Mouse (Mus musculus): Measurements from ENCODE around the gene P3h4. TPM values are rescaled to one million over a fixed set of nuclear protein-coding genes. Genes with fewer than 3 reads are reported as not detected.

The P3h4 gene
- total RNA-seq, 2 experiments from 2014 or later: 9.4 to 9.5 TPM

DNA sequence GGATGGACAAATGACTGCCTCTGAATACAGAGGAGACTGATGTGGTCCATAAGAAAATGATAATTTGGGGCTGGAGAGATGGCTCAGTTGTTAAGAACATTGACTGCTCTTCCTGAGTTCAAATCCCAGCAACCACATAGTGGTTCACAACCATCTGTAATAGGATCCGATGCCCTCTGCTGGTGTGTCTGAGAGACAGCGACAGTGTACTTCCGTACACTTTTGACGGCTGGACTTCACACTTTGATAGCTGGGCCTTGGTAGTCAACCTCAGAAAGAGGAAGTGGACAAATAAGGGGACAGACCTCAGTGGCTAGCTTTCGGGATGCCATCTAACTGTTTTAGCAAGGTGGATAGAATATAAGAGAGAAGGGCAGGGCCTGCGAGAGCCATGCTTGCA lies 54.5 kb downstream of the P3h4 start:
- peak; percentile 42 for TF ChIP-seq CTCF (conservative IDR thresholded peaks at IDR 0.05)
- no peak for DNase-seq (ENCODE audit: low spot score in 2 of 2)
- H3K27ac ChIP-seq: no peak overlapping the region

More for the DNA sequence above, 54.5 kb downstream of the P3h4 start:
- H3K4me3 ChIP-seq: no peak overlapping the region

Small RNA genes lying within 50 kb of the gene (microRNA-seq; reads per million reads assigned to microRNA genes)
- 0 reads per million in 2 experiments for gene Gm27374

Other genes with a start within 250 kb of the P3h4 start
- 1 to 10 TPM; 3.6 to 3.7 TPM for gene Krt9, start 221.6 kb downstream of the P3h4 start, total RNA-seq (2021)
- not detected for gene Krt14, start 207.3 kb downstream of the P3h4 start, total RNA-seq (2021)
- not detected for gene Krt16, start 165.9 kb downstream of the P3h4 start, total RNA-seq (2021)
- gene Krt17, start 153.8 kb downstream of the P3h4 start, total RNA-seq (2021): not detected
- not detected for gene Krt42, start 145.0 kb downstream of the P3h4 start, total RNA-seq (2021)
- gene Eif1, start 95.0 kb downstream of the P3h4 start, total RNA-seq (2021): 100 to 1,000 TPM; 713 to 750 TPM
- not detected for gene Gast, start 80.4 kb downstream of the P3h4 start, total RNA-seq (2021)
- 100 to 1,000 TPM; 169 to 174 TPM for gene Hap1, start 58.7 kb downstream of the P3h4 start, total RNA-seq (2021)
- 10 to 100 TPM; 34.1 to 35.6 TPM for gene Jup, start 17.1 kb downstream of the P3h4 start, total RNA-seq (2021)
- gene Fkbp10, start 861 bp upstream of the P3h4 start, total RNA-seq (2021): 1 to 10 TPM; 4.4 to 5.8 TPM
- gene Nt5c3b, start 27.0 kb upstream of the P3h4 start, total RNA-seq (2021): 10 to 100 TPM; 58.4 to 58.7 TPM
- gene Klhl10, start 27.1 kb upstream of the P3h4 start, total RNA-seq (2021): 1 to 10 TPM in 1 of 2 experiments, under 1 TPM in 1; 0.64 to 1.4 TPM
- gene Klhl11, start 57.9 kb upstream of the P3h4 start, total RNA-seq (2021): 100 to 1,000 TPM; 119 to 121 TPM
- 100 to 1,000 TPM; 103 to 117 TPM for gene Acly, start 113.2 kb upstream of the P3h4 start, total RNA-seq (2021)
- gene Ttc25, start 130.8 kb upstream of the P3h4 start, total RNA-seq (2021): 1 to 10 TPM; 1.3 to 1.7 TPM
- gene Cnp, start 160.1 kb upstream of the P3h4 start, total RNA-seq (2021): 100 to 1,000 TPM; 168 to 183 TPM
- 10 to 100 TPM; 11.8 to 13.1 TPM for gene Nkiras2, start 204.4 kb upstream of the P3h4 start, total RNA-seq (2021)
- 100 to 1,000 TPM; 242 to 257 TPM for gene Dnajc7, start 205.3 kb upstream of the P3h4 start, total RNA-seq (2021)

All from layer of hippocampus, adult 2 months (tissue).